ENCODE assay signal across 36 mouse cellular contexts in genomic region chr12:31568661-31569060, GRCm38 (mm10). TPM values are rescaled to one million over a fixed set of nuclear protein-coding genes. Genes with fewer than 3 reads are reported as not detected.
DNase-seq lines count a peak whose midpoint lies in the region; ATAC-seq and TF ChIP-seq lines count a peak whose summit lies in the region.
"Had no signal": no experiment of that assay in that cellular context is flagged by ENCODE, and none has a peak within 500 bp of the region (broad histone marks: within the 10 kb centered on the region; RNA-seq: fewer than 3 reads in every experiment).

No protein-coding gene starts in this region.

- H3K27ac ChIP-seq in heart, embryonic 14.5 days (replicated peaks in 1 of 2; ENCODE audit: control insufficient read depth in 1 of 2, insufficient read depth in 1 of 2, low read depth in 2 of 2, low read length in 2 of 2), result peak overlapping the region; percentile 77 to 79
- H3K27ac ChIP-seq in left cerebral cortex, adult 2 months, result no peak overlapping the region
- H3K27ac ChIP-seq in midbrain, embryonic 16.5 days (ENCODE audit: low read length), result no peak overlapping the region
- H3K27ac ChIP-seq: embryonic facial prominence, embryonic 10.5 days; embryonic facial prominence, embryonic 15.5 days; forebrain, embryonic 12.5 days; hindbrain, embryonic 10.5 days; hindbrain, embryonic 15.5 days; kidney, embryonic 15.5 days; limb, embryonic 10.5 days; limb, embryonic 15.5 days; liver, embryonic 13.5 days; midbrain, embryonic 15.5 days; stomach, postnatal 0 days had no signal

- no peaks in the 10 kb centered on the region for H3K27me3 ChIP-seq in heart, embryonic 14.5 days (ENCODE audit: control insufficient read depth, insufficient read depth, low read length)
- H3K27me3 ChIP-seq in midbrain, embryonic 16.5 days (ENCODE audit: control insufficient read depth, insufficient read depth, low read depth, low read length), result no peaks in the 10 kb centered on the region
- H3K27me3 ChIP-seq: embryonic facial prominence, embryonic 15.5 days; forebrain, embryonic 12.5 days; limb, embryonic 15.5 days; liver, embryonic 13.5 days; midbrain, embryonic 15.5 days; Patski had no signal

- H3K9me3 ChIP-seq in heart, embryonic 14.5 days (ENCODE audit: control insufficient read depth, low read length), result no peaks in the 10 kb centered on the region
- no peaks in the 10 kb centered on the region for H3K9me3 ChIP-seq in midbrain, embryonic 16.5 days (replicated peaks; ENCODE audit: control insufficient read depth, low read length, poor library complexity, severe bottlenecking)
- H3K9me3 ChIP-seq: embryonic facial prominence, embryonic 10.5 days; embryonic facial prominence, embryonic 15.5 days; forebrain, embryonic 12.5 days; hindbrain, embryonic 10.5 days; hindbrain, embryonic 15.5 days; kidney, embryonic 15.5 days; limb, embryonic 10.5 days; limb, embryonic 15.5 days; liver, embryonic 13.5 days; midbrain, embryonic 15.5 days had no signal

- H3K4me1 ChIP-seq in heart, embryonic 14.5 days (ENCODE audit: control insufficient read depth in 2 of 2, insufficient read depth in 2 of 2, low read length in 2 of 2), result peaks cover 7 to 20% of the 10 kb centered on the region in 2 experiments
- no peaks in the 10 kb centered on the region for H3K4me1 ChIP-seq in midbrain, embryonic 16.5 days (ENCODE audit: control insufficient read depth, insufficient read depth, low read length)
- H3K4me1 ChIP-seq: hindbrain, embryonic 10.5 days; hindbrain, embryonic 15.5 days; limb, embryonic 15.5 days; midbrain, embryonic 15.5 days had no signal

- ATAC-seq in heart, embryonic 14.5 days (ENCODE audit: insufficient number of reproducible peaks, insufficient read depth, low FRiP score, low read depth), result peak; percentile 61; the same call in 1 of the 2 replicates
- ATAC-seq in midbrain, embryonic 16.5 days, result no peak
- ATAC-seq: forebrain, postnatal 0 days; inflammation-experienced regulatory T-cells, adult 6 months; midbrain, embryonic 15.5 days; Patski had no signal

- H3K9ac ChIP-seq in heart, embryonic 14.5 days (ENCODE audit: low read length), result no peak overlapping the region
- H3K9ac ChIP-seq in midbrain, embryonic 16.5 days (ENCODE audit: low read depth, low read length), result no peak overlapping the region
- H3K9ac ChIP-seq: embryonic facial prominence, embryonic 15.5 days; forebrain, embryonic 12.5 days; forebrain, postnatal 0 days; hindbrain, embryonic 15.5 days; kidney, embryonic 15.5 days; limb, embryonic 15.5 days; liver, embryonic 13.5 days; midbrain, embryonic 15.5 days had no signal

- no peak overlapping the region for H3K4me3 ChIP-seq in heart, embryonic 14.5 days (ENCODE audit: control insufficient read depth in 1 of 2, insufficient read depth in 1 of 2, low read depth in 1 of 2, low read length in 2 of 2)
- no peak overlapping the region for H3K4me3 ChIP-seq in left cerebral cortex, adult 2 months
- H3K4me3 ChIP-seq in midbrain, embryonic 16.5 days (ENCODE audit: low read depth, low read length), result no peak overlapping the region
- H3K4me3 ChIP-seq: forebrain, embryonic 12.5 days; hindbrain, embryonic 15.5 days; midbrain, embryonic 15.5 days had no signal

- peak; percentile 48 to 71 for DNase-seq in heart, adult 18-20 months
- peak; percentile 56 to 57 for DNase-seq in heart, adult 9 months (ENCODE audit: low spot score in 2 of 2)
- peak; percentile 11 to 12 for DNase-seq in heart, postnatal 36 days
- DNase-seq in left cerebral cortex, adult 2 months (ENCODE audit: extremely low spot score in 1 of 2, low spot score in 2 of 2), result no peak
- no peak for DNase-seq in ovary, postnatal 10 days (ENCODE audit: low spot score)
- DNase-seq: adrenal gland, postnatal 14 days; cerebellum, adult 2 months; cerebellum, postnatal 14 days; forebrain, postnatal 0 days; kidney, adult 18-20 months; kidney, postnatal 4 days; layer of hippocampus, postnatal 36 days; liver, embryonic 13.5 days; lung, adult 18-20 months; lung, postnatal 10 days; right cerebral cortex, postnatal 4 days; thymus, adult 18-20 months; thymus, postnatal 25 days had no signal

- no peak overlapping the region for H3K4me2 ChIP-seq in heart, embryonic 14.5 days (ENCODE audit: low read length)
- H3K4me2 ChIP-seq in midbrain, embryonic 16.5 days (ENCODE audit: low read length), result no peak overlapping the region

- intact Hi-C loops in heart, postnatal 36 days (cut with DNase I), result no loop called here
- intact Hi-C loops in left cerebral cortex, adult 2 months (cut with DNase I), result no loop called here

- no peak for TF ChIP-seq CTCF in left cerebral cortex, adult 2 months (IDR thresholded peaks at IDR 0.05)

- H3K36me3 ChIP-seq in heart, embryonic 14.5 days (ENCODE audit: control insufficient read depth, insufficient read depth, low read length), result no peaks in the 10 kb centered on the region
- no peaks in the 10 kb centered on the region for H3K36me3 ChIP-seq in midbrain, embryonic 16.5 days (ENCODE audit: control insufficient read depth, insufficient read depth, low read length)
- H3K36me3 ChIP-seq: embryonic facial prominence, embryonic 10.5 days; embryonic facial prominence, embryonic 15.5 days; forebrain, embryonic 12.5 days; hindbrain, embryonic 10.5 days; hindbrain, embryonic 15.5 days; kidney, embryonic 15.5 days; limb, embryonic 10.5 days; limb, embryonic 15.5 days; liver, embryonic 13.5 days; midbrain, embryonic 15.5 days had no signal

RNA-seq across cellular contexts. Expression of gene Slc26a4, which starts 8.9 kb away (rescaled TPM):
- not detected for total RNA-seq in heart, adult 18-20 months (2021)
- 0.19 and 0.32 TPM in 2 replicates for polyA plus RNA-seq in heart, embryonic 14.5 days (2014; fragmentation: Nextera tagmentation; extraction: Ambion mirVana)
- total RNA-seq in heart, postnatal 36 days (2021), result under 1 TPM; 0.08 to 0.11 TPM
- total RNA-seq in left cerebral cortex, adult 2 months (2021), result 1 to 10 TPM; 2.7 to 3.2 TPM
- 0.12 and 0.15 TPM in 2 replicates for polyA plus RNA-seq in midbrain, embryonic 16.5 days (2015; fragmentation: Nextera tagmentation; extraction: Ambion mirVana)
- total RNA-seq: gastrocnemius, adult 8-10 months; neutrophil, adult 5-6 weeks had no signal
- polyA plus RNA-seq: cerebellum, adult 2 months; forebrain, embryonic 12.5 days; hindbrain, embryonic 15.5 days; inflammation-experienced regulatory T-cells, adult 6 months; limb, embryonic 15.5 days; liver, embryonic 13.5 days; neural tube, embryonic 11.5 days; spleen, adult 2 months had no signal

Comparison
In these comparisons a context has a peak if more than half of its experiments do, and no peak if none do; other contexts are left out.
1. DNase-seq: peak in heart, adult 18-20 months (2 of 2), heart, adult 9 months (2 of 2) and heart, postnatal 36 days (2 of 2); none in left cerebral cortex, adult 2 months (0 of 2) and ovary, postnatal 10 days (single experiment).
2. H3K27ac ChIP-seq: peak in heart, embryonic 14.5 days (2 of 2); none in left cerebral cortex, adult 2 months (single experiment) and midbrain, embryonic 16.5 days (single experiment).